Mouse (Mus musculus) kidney, postnatal 0 days (tissue): ENCODE results near the gene Ldlrad1. TPM values are rescaled to one million over a fixed set of nuclear protein-coding genes. Genes with fewer than 3 reads are reported as not detected.

ENCODE experiments used
- ATAC-seq: fragments of 200-750 bp; cut with Nextera tagmentation; replicated peaks from 2 replicates; pipeline ENCODE4 v1.8.0; 2017; ENCODE audit warnings: low read depth, moderate number of reproducible peaks, moderate TSS enrichment, moderate library complexity; ENCODE audit not compliant: low FRiP score
- DNase-seq: peaks from one replicate; pipeline ENCODE4 v3.0.0-alpha.2; 2016; ENCODE audit warnings: low spot score
- H3K27ac ChIP-seq: fragments of 300-500 bp; sonication (generic); 2 replicates; pipeline ENCODE4 v1.5.1; 2014; ENCODE audit warnings: mild to moderate bottlenecking
- H3K27me3 ChIP-seq: fragments of 300-500 bp; sonication (generic); 2 replicates; pipeline ENCODE4 v1.6.1; 2014; ENCODE audit warnings: low read length, mixed read lengths; ENCODE audit not compliant: insufficient read depth
- H3K36me3 ChIP-seq: fragments of 300-500 bp; sonication (generic); 2 replicates; pipeline ENCODE4 v1.6.1; 2014; ENCODE audit warnings: low read length, mixed read lengths; ENCODE audit not compliant: insufficient read depth
- H3K4me1 ChIP-seq: fragments of 300-500 bp; sonication (generic); replicated peaks from 2 replicates; pipeline ENCODE4 v1.6.1; 2014; ENCODE audit warnings: antibody characterized with exemption, low read length, mixed read lengths; ENCODE audit not compliant: insufficient read depth
- H3K4me2 ChIP-seq: fragments of 300-500 bp; sonication (generic); 2 replicates; pipeline ENCODE4 v1.6.1; 2014; ENCODE audit warnings: mild to moderate bottlenecking, low read length, moderate library complexity, mixed read lengths
- H3K4me3 ChIP-seq: fragments of 300-500 bp; sonication (generic); replicated peaks from 2 replicates; pipeline ENCODE4 v1.5.1; 2014; ENCODE audit warnings: low read depth, low read length
- H3K9ac ChIP-seq: fragments of 300-500 bp; sonication (generic); 2 replicates; pipeline ENCODE4 v1.6.1; 2014; ENCODE audit warnings: low read depth, low read length
- H3K9me3 ChIP-seq: fragments of 300-500 bp; sonication (generic); replicated peaks from 2 replicates; pipeline ENCODE4 v1.6.1; 2016; ENCODE audit warnings: low read length, inconsistent platforms, mixed read lengths
- CTCF ChIP-seq: IDR thresholded peaks from 2 replicates; pipeline ENCODE4 v1.5.1; 2016; ENCODE audit warnings: antibody characterized with exemption, low read depth, mild to moderate bottlenecking, moderate library complexity
- WGBS: fragments of 180-500 bp; shearing (Covaris S2); extraction: QIAGEN DNeasy Blood & Tissue Kit; methylation state at CpG from one replicate; pipeline ENCODE4 v1.1.7; 2014; 5-methylcytosine and 5-hydroxymethylcytosine counted together
- polyA plus RNA-seq: library from polyadenylated mRNA; unstranded; fragments of >200 nt; fragmentation: Nextera tagmentation; extraction: Ambion mirVana; gene quantifications from 2 replicates; pipeline ENCODE4 v1.2.1, GENCODE M21; 2015

Ldlrad1 gene
- polyA plus RNA-seq, 1 experiment from 2014 or later = not detected

DNA sequence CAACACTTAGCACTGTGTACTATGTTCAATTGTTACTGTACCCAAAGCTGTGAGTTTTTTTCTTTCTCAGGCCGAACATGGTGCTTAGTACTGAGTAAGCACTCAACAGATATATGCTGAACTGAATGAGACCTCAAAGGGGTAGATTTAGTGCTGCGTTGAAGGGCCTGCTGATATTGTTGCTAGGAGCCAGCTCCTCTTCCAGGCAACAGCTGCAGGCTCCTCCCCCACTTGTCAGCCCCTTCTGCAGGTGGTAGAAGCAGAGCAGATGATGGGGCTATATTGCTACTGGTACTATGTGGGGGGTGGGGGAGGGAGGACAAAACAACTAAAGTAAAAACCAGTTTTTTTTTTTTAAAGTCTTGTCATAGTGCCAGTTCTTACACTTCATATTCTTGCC lies 40.5 kb downstream of the Ldlrad1 start:
- Histone ChIP-seq H3K4me1 (peaks cover 18% of the 10 kb centered on the region; the same call in 1 of the 2 replicates), H3K9me3 (no peaks in the 10 kb centered on the region), H3K36me3 (peaks cover 5% of the 10 kb centered on the region; the same call in 1 of the 2 replicates), H3K9ac (no peak overlapping the region), H3K4me2 (no peak overlapping the region), H3K27ac (no peak overlapping the region), H3K27me3 (no peaks in the 10 kb centered on the region), H3K4me3 (no peak overlapping the region)
- TF ChIP-seq CTCF = no peak
- DNase-seq (no peak), ATAC-seq (no peak)
- 47% methylated on average over 2 of the region's 2 CpGs for WGBS

DNA sequence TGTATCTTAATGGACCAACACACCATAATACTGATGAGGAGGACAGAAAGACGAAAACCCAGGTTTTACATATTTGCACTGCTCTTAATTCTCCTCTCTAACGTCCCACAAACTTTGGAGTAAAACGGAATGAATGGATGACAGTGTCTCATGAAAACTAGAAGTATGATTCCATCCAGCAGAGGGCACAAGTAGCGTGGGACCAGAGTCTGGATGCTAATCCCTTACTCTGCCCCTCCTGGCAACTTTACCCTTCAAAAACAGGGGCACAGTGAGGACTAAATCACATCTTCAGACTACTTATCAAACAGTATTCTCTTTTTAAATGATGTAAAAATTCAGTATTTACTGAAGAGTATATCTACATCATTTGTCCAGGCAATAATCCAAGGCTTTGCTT lies 41.5 kb downstream of the Ldlrad1 start:
- peak; percentile 86 for TF ChIP-seq CTCF
- Histone ChIP-seq H3K9me3 (no peaks in the 10 kb centered on the region), H3K4me3 (no peak overlapping the region), H3K27ac (no peak overlapping the region), H3K4me1 (peaks cover 14% of the 10 kb centered on the region; the same call in 1 of the 2 replicates), H3K9ac (no peak overlapping the region), H3K27me3 (no peaks in the 10 kb centered on the region), H3K4me2 (no peak overlapping the region), H3K36me3 (peaks cover 5% of the 10 kb centered on the region; the same call in 1 of the 2 replicates)
- ATAC-seq = no peak
- 25% methylated on average over 4 of the region's 4 CpGs for WGBS
- DNase-seq = peak; percentile 85

DNA sequence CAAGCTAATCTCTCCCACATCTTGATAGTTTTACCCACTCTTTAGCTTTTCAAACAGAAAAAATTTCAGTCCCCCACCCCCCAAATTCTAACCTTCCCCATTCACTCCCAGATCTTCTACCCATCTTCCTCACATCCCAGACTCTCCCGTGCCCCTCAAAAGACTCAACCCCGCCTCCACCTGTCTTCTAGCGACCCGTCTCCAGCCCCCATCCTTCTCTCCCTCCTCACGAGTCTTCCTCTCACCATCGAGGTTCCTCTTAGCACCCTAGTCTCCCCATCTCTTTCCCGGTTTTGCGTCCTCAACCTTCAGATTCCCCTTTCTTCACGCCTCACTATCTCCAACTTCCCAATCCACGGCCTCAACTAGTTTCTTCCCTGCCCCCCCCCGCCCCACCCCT lies 43.5 kb downstream of the Ldlrad1 start:
- 2% methylated on average over 11 of the region's 11 CpGs for WGBS

DNA sequence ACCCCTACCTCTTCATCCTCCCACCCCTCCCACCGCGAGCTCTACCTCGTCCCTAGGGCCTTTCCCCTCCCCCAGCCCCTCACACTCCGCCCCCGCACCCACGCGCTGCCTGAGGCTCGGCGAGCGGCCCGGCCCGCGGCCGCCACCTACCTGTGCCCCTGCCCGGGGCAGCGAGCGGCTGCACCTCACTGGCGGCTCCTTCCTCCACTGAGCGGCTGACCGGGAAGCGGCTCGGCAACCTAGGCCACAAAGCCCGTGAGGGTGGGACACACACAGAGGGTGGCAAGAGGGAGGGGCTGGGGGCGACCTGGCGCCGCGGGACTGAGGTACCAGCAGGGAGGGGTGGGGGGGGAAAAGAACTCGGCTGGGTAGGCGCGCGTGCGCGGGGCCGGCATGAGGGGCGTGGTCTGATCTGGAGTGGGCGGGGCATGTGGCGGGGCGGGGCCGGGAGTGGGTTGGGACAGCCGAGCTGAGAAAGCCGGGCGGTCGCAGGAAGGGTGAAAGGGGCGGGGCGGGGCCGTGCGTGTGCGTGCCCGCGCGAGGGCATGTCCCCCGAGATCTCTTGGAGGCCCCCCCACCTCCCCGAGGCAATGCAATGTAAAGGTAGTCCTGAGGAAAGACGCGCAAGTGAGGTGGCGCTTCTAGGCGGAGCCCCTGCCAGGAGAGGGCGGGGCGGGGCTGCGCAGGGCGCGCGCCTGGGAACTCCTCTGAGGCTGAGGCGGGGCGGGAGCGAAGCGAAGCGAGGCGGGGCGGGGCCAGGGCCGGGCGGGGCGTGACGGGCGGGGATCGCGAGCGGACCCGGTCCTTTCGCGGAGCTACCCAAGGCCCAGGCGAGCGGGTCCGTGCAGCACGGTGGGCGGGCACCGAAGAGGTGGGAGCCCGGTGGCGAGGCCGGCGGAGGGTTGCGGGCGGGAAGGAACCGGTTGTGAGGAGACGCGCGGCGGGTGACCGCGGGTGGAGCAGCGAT lies 44.4 kb downstream of the Ldlrad1 start, which contains the start of the genes Lrrc42 and Hspb11:
Gene Lrrc42, minus strand, starts transcription at position 408 of the 967 bp plus-strand sequence.
Gene Hspb11, plus strand, starts transcription at position 469 of the 967 bp plus-strand sequence.
- H3K27ac ChIP-seq = peak within 1 kb of the TSS; percentile 81
- H3K9ac ChIP-seq = peak within 1 kb of the TSS; percentile 80
- WGBS = under 1% methylated on average over 88 of the region's 101 CpGs
- H3K4me3 ChIP-seq = peak within 1 kb of the TSS; percentile 93
- DNase-seq (peak; percentile 97), ATAC-seq (peak; percentile 97)
- no peaks in the 10 kb centered on the region for H3K9me3 ChIP-seq
- peak; percentile 47 for TF ChIP-seq CTCF
- H3K27me3 ChIP-seq = no peaks in the 10 kb centered on the region
- H3K36me3 ChIP-seq = no peaks in the 10 kb centered on the region
- peaks cover 3% of the 10 kb centered on the region; the same call in 1 of the 2 replicates for H3K4me1 ChIP-seq
- H3K4me2 ChIP-seq = peak within 1 kb of the TSS; percentile 83

More for the DNA sequence above, 43.5 kb downstream of the Ldlrad1 start:
- peak; percentile 16 for DNase-seq
- no peaks in the 10 kb centered on the region for H3K27me3 ChIP-seq
- H3K36me3 ChIP-seq = peaks cover under 1% of the 10 kb centered on the region; the same call in 1 of the 2 replicates
- peak overlapping the region; percentile 80 for H3K9ac ChIP-seq
- H3K27ac ChIP-seq = peak overlapping the region; percentile 81
- TF ChIP-seq CTCF = no peak
- H3K4me1 ChIP-seq = peaks cover 3% of the 10 kb centered on the region; the same call in 1 of the 2 replicates
- no peaks in the 10 kb centered on the region for H3K9me3 ChIP-seq
- H3K4me3 ChIP-seq = peak overlapping the region; percentile 93
- peak overlapping the region; percentile 83 for H3K4me2 ChIP-seq
- no peak for ATAC-seq

DNA sequence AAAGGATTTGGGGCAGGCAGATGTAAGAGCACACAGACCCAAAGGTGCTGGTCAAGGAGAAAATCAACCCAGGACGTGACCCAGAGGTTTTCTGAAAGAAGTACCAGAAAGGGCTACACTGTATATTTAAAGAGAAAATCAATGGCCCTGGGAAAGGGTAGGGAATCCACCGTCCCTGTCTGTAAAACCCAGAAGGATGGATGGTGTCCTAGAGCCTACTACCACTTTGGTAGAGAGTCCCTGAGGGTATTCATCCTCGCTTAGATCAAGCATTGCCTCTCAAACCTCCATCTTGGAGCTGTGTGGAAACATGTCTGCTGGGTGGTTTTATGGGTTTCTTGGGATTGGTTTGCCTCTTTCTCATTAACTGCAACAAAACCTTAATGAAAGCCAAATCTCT lies 45.4 kb downstream of the Ldlrad1 start:
- H3K9me3 ChIP-seq = no peaks in the 10 kb centered on the region
- ATAC-seq (no peak), DNase-seq (no peak)
- 28% methylated on average over 3 of the region's 3 CpGs for WGBS
- peak overlapping the region; percentile 93 for H3K4me3 ChIP-seq
- no peak for TF ChIP-seq CTCF
- H3K4me1 ChIP-seq = peaks cover 3% of the 10 kb centered on the region; the same call in 1 of the 2 replicates
- H3K4me2 ChIP-seq = peak overlapping the region; percentile 83
- H3K36me3 ChIP-seq = no peaks in the 10 kb centered on the region
- H3K27me3 ChIP-seq = no peaks in the 10 kb centered on the region
- peak overlapping the region; percentile 80 for H3K9ac ChIP-seq
- H3K27ac ChIP-seq = peak overlapping the region; percentile 81

DNA sequence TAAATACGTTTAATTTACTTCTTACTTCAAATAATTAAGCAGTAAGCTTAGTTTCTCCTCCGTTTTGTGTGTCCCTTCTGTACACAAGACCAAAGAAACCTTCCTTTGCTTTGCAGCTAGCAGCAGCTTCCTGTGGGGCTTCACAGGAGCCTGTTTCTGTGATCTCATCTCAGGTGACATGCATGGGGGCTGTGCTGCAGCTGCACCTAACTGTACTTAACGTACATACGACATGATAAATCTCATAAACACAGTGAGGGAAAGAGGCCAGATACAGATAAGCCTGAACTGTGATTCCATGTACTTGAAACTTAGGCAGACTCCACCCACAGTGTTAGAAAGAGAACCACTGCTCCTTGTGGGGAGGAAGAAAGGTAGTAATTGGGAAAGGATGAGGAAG lies 51.0 kb downstream of the Ldlrad1 start:
- Histone ChIP-seq H3K9me3 (no peaks in the 10 kb centered on the region), H3K27me3 (no peaks in the 10 kb centered on the region), H3K4me2 (no peak overlapping the region), H3K27ac (no peak overlapping the region), H3K4me3 (no peak overlapping the region), H3K9ac (no peak overlapping the region), H3K4me1 (no peaks in the 10 kb centered on the region), H3K36me3 (0 out of 2 replicates have a peak, but pooled peaks cover 3% of the 10 kb centered on the region)
- WGBS = 41% methylated on average over 4 of the region's 4 CpGs
- TF ChIP-seq CTCF = no peak
- ATAC-seq (no peak), DNase-seq (no peak)

Other genes with a start within 250 kb of the Ldlrad1 start
- gene Mrpl37, start 142.3 kb upstream of the Ldlrad1 start, polyA plus RNA-seq = 94.1 and 99.7 TPM in 2 replicates
- 15.0 and 17.4 TPM in 2 replicates for gene Cyb5rl, start 142.2 kb upstream of the Ldlrad1 start, polyA plus RNA-seq
- 0.09 and 0.10 TPM in 2 replicates for gene Cdcp2, start 112.3 kb upstream of the Ldlrad1 start, polyA plus RNA-seq
- gene Tmem59, start 30.8 kb upstream of the Ldlrad1 start, polyA plus RNA-seq = 708 and 709 TPM in 2 replicates
- 24.1 and 37.4 TPM in 2 replicates for gene Tceanc2, start 30.1 kb upstream of the Ldlrad1 start, polyA plus RNA-seq
- 72.2 and 80.1 TPM in 2 replicates for gene Lrrc42, start 44.4 kb downstream of the Ldlrad1 start, polyA plus RNA-seq
- 53.7 and 56.7 TPM in 2 replicates for gene Hspb11, start 44.4 kb downstream of the Ldlrad1 start, polyA plus RNA-seq
- gene Dio1, start 98.0 kb downstream of the Ldlrad1 start, polyA plus RNA-seq = 2.3 and 3.1 TPM in 2 replicates
- 67.5 and 68.8 TPM in 2 replicates for gene Yipf1, start 105.2 kb downstream of the Ldlrad1 start, polyA plus RNA-seq
- 19.0 and 21.1 TPM in 2 replicates for gene Ndc1, start 158.6 kb downstream of the Ldlrad1 start, polyA plus RNA-seq
- 5.5 and 7.4 TPM in 2 replicates for gene Glis1, start 225.4 kb downstream of the Ldlrad1 start, polyA plus RNA-seq